Comparison of ENCODE assay signal across 7 mouse cellular contexts in the genomic region with DNA sequence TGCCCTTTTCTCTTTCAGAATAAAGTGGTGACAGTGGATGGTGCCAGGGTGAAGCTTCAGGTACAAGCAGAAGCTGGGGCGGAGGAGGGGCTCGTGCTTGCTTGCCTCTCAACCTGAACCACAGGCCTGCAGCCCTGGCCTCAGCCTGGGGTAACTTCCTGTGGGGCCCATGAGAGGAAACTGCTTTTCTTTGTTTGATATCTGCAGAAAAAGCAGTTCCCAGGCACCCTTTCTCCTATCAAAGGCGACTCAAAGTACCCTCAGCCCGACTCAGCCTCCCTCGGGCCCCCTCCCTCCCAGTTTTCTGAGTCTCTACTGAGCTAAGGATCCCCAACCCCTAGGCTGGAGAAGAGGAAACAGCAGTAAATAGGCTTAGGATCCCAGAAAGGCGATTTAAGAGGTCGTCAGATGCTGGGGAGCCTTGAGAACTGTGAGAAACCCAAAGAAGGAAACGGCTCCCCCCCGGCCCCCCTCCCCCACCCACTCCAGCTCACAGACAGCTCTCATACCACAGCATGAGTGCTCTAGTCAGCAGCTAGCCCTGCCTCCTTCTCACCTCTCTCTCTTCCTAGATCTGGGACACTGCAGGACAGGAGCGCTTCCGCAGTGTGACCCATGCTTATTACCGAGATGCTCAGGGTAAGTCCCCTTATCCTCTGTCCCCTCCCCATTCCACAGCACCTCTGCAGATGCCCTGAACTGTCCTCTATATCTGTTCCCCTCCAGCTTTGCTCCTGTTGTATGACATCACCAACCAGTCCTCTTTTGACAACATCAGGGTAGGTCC. TPM values are rescaled to one million over a fixed set of nuclear protein-coding genes. Genes with fewer than 3 reads are reported as not detected.
DNase-seq lines count a peak whose midpoint lies in the region; ATAC-seq and TF ChIP-seq lines count a peak whose summit lies in the region.

No protein-coding gene starts in this region.

- H3K27me3 ChIP-seq in lung, postnatal 0 days (replicated peaks; ENCODE audit: insufficient read depth, low read length), result 0 out of 2 replicates have a peak, but pooled peaks cover 6% of the 10 kb centered on the region
- peaks cover 29% of the 10 kb centered on the region for H3K27me3 ChIP-seq in embryonic facial prominence, embryonic 14.5 days (replicated peaks; ENCODE audit: control insufficient read depth, insufficient read depth, low read length)
- peaks cover 11% of the 10 kb centered on the region for H3K27me3 ChIP-seq in liver, embryonic 16.5 days (ENCODE audit: control insufficient read depth, insufficient read depth, low read depth, low read length)

- WGBS in lung, postnatal 0 days, result 11% methylated on average over 12 of the region's 12 CpGs
- WGBS in lung, adult 2 months, result 16% methylated on average over 12 of the region's 12 CpGs
- 22% methylated on average over 10 of the region's 12 CpGs for WGBS in embryonic facial prominence, embryonic 14.5 days
- WGBS in liver, embryonic 16.5 days (ENCODE audit: insufficient replicate concordance), result 10% methylated on average over 12 of the region's 12 CpGs

- no peak overlapping the region for H3K27ac ChIP-seq in lung, postnatal 0 days (ENCODE audit: low read length)
- H3K27ac ChIP-seq in embryonic facial prominence, embryonic 14.5 days (replicated peaks; ENCODE audit: low read depth, low read length), result no peak overlapping the region; the same call in 1 of the 2 replicates
- H3K27ac ChIP-seq in liver, embryonic 16.5 days (ENCODE audit: low read length), result peak overlapping the region; percentile 4

- no peaks in the 10 kb centered on the region for H3K36me3 ChIP-seq in lung, postnatal 0 days (ENCODE audit: insufficient read depth, low read length)
- H3K36me3 ChIP-seq in embryonic facial prominence, embryonic 14.5 days (ENCODE audit: control insufficient read depth, insufficient read depth, low read length), result no peaks in the 10 kb centered on the region
- no peaks in the 10 kb centered on the region for H3K36me3 ChIP-seq in liver, embryonic 16.5 days (ENCODE audit: control insufficient read depth, insufficient read depth)

- no peak for TF ChIP-seq POLR2A in lung, adult 2 months (IDR thresholded peaks at IDR 0.05; ENCODE audit: borderline replicate concordance, extremely low read depth, low read depth, low read length)

- ATAC-seq in lung, postnatal 0 days, result no peak
- no peak for ATAC-seq in embryonic facial prominence, embryonic 14.5 days (ENCODE audit: low read depth)
- no peak for ATAC-seq in liver, embryonic 16.5 days (ENCODE audit: low read depth)

- DNase-seq in lung, postnatal 0 days (ENCODE audit: low spot score), result no peak
- no peak for DNase-seq in lung, adult 2 months
- no peak for DNase-seq in embryonic facial prominence, embryonic 14.5 days (ENCODE audit: low spot score)
- peak; percentile 88 for DNase-seq in thymus, postnatal 25 days
- no peak for DNase-seq in testis, postnatal 14 days (ENCODE audit: low spot score)
- DNase-seq in adrenal gland, postnatal 4 days (ENCODE audit: low spot score in 2 of 2), result no peak

- no peaks in the 10 kb centered on the region for H3K9me3 ChIP-seq in lung, postnatal 0 days (ENCODE audit: low read length)
- H3K9me3 ChIP-seq in embryonic facial prominence, embryonic 14.5 days (ENCODE audit: control insufficient read depth, low read length), result no peaks in the 10 kb centered on the region
- no peaks in the 10 kb centered on the region for H3K9me3 ChIP-seq in liver, embryonic 16.5 days (replicated peaks; ENCODE audit: control insufficient read depth, low read length)

- no peak overlapping the region for H3K4me2 ChIP-seq in lung, postnatal 0 days (replicated peaks; ENCODE audit: low read depth, low read length)
- H3K4me2 ChIP-seq in embryonic facial prominence, embryonic 14.5 days (ENCODE audit: low read depth, low read length), result no peak overlapping the region
- 0 out of 2 replicates have a peak overlapping the region, but pooled peaks have one; percentile 3 for H3K4me2 ChIP-seq in liver, embryonic 16.5 days (ENCODE audit: low read depth, low read length)

- no peak overlapping the region for H3K4me3 ChIP-seq in lung, postnatal 0 days (ENCODE audit: low read depth, low read length)
- H3K4me3 ChIP-seq in lung, adult 2 months (replicated peaks; ENCODE audit: extremely low read depth, low read depth, low read length), result no peak overlapping the region
- no peak overlapping the region for H3K4me3 ChIP-seq in embryonic facial prominence, embryonic 14.5 days (ENCODE audit: low read depth, low read length)
- no peak overlapping the region for H3K4me3 ChIP-seq in liver, embryonic 16.5 days (ENCODE audit: low read depth, low read length)

- no peak for TF ChIP-seq EP300 in lung, postnatal 0 days (IDR thresholded peaks at IDR 0.05)

- peaks cover 12% of the 10 kb centered on the region; the same call in 1 of the 2 replicates for H3K4me1 ChIP-seq in lung, postnatal 0 days (ENCODE audit: insufficient read depth, low read depth, low read length)
- H3K4me1 ChIP-seq in lung, adult 2 months (ENCODE audit: control insufficient read depth, insufficient read depth, low read length), result peaks cover 3% of the 10 kb centered on the region; the same call in 1 of the 2 replicates
- H3K4me1 ChIP-seq in embryonic facial prominence, embryonic 14.5 days (ENCODE audit: control insufficient read depth, insufficient read depth, low read length), result peaks cover 16% of the 10 kb centered on the region
- peaks cover 29% of the 10 kb centered on the region for H3K4me1 ChIP-seq in liver, embryonic 16.5 days (ENCODE audit: control insufficient read depth, low read depth, low read length)

- H3K9ac ChIP-seq in lung, postnatal 0 days (replicated peaks; ENCODE audit: low read depth), result 0 out of 2 replicates have a peak overlapping the region, but pooled peaks have one; percentile 8
- peak overlapping the region; percentile 15; the same call in 1 of the 2 replicates for H3K9ac ChIP-seq in embryonic facial prominence, embryonic 14.5 days (ENCODE audit: low read depth, low read length)
- no peak overlapping the region for H3K9ac ChIP-seq in liver, embryonic 16.5 days (ENCODE audit: low read depth, low read length)

- TF ChIP-seq CTCF in lung, postnatal 0 days (IDR thresholded peaks at IDR 0.05), result no peak
- TF ChIP-seq CTCF in lung, adult 2 months (IDR thresholded peaks at IDR 0.05; ENCODE audit: insufficient read depth, low read length), result no peak

RNA-seq across cellular contexts. Expression of a gene that starts 5.0 kb away (rescaled TPM):
- 56.9 and 71.2 TPM in 2 replicates for polyA plus RNA-seq in lung, postnatal 0 days (2015; fragmentation: Nextera tagmentation; extraction: Ambion mirVana)
- 46.8 and 60.1 TPM in 2 replicates for polyA plus RNA-seq in lung, adult 2 months (2012; rRNA removed)
- polyA plus RNA-seq in embryonic facial prominence, embryonic 14.5 days (2014; fragmentation: Nextera tagmentation; extraction: Ambion mirVana), result 40.6 and 43.5 TPM in 2 replicates
- 78.8 and 88.7 TPM in 2 replicates for polyA plus RNA-seq in liver, embryonic 16.5 days (2015; fragmentation: Nextera tagmentation; extraction: Ambion mirVana)
- 10 to 100 TPM; 28.9 to 37.6 TPM for total RNA-seq in adrenal gland, postnatal 4 days (2021)

RNA-seq across cellular contexts. Expression of a gene that starts 24.3 kb away (rescaled TPM):
- 12.7 and 13.1 TPM in 2 replicates for polyA plus RNA-seq in lung, postnatal 0 days (2015; fragmentation: Nextera tagmentation; extraction: Ambion mirVana)
- polyA plus RNA-seq in lung, adult 2 months (2012; rRNA removed), result 12.2 and 20.6 TPM in 2 replicates
- polyA plus RNA-seq in embryonic facial prominence, embryonic 14.5 days (2014; fragmentation: Nextera tagmentation; extraction: Ambion mirVana), result 0.14 and 0.56 TPM in 2 replicates
- 4.0 and 5.5 TPM in 2 replicates for polyA plus RNA-seq in liver, embryonic 16.5 days (2015; fragmentation: Nextera tagmentation; extraction: Ambion mirVana)
- total RNA-seq in adrenal gland, postnatal 4 days (2021), result 1 to 10 TPM; 2.0 to 2.2 TPM

RNA-seq across cellular contexts. Expression of a gene that starts 29.2 kb away (rescaled TPM):
- 9.6 and 10.5 TPM in 2 replicates for polyA plus RNA-seq in lung, postnatal 0 days (2015; fragmentation: Nextera tagmentation; extraction: Ambion mirVana)
- 19.1 and 21.6 TPM in 2 replicates for polyA plus RNA-seq in lung, adult 2 months (2012; rRNA removed)
- 12.5 and 14.9 TPM in 2 replicates for polyA plus RNA-seq in embryonic facial prominence, embryonic 14.5 days (2014; fragmentation: Nextera tagmentation; extraction: Ambion mirVana)
- polyA plus RNA-seq in liver, embryonic 16.5 days (2015; fragmentation: Nextera tagmentation; extraction: Ambion mirVana), result 5.9 and 6.4 TPM in 2 replicates
- total RNA-seq in adrenal gland, postnatal 4 days (2021), result 10 to 100 TPM; 11.9 to 12.0 TPM

RNA-seq across cellular contexts. Expression of a gene that starts 29.5 kb away (rescaled TPM):
- 30.3 and 30.8 TPM in 2 replicates for polyA plus RNA-seq in lung, postnatal 0 days (2015; fragmentation: Nextera tagmentation; extraction: Ambion mirVana)
- 18.8 and 26.4 TPM in 2 replicates for polyA plus RNA-seq in lung, adult 2 months (2012; rRNA removed)
- polyA plus RNA-seq in embryonic facial prominence, embryonic 14.5 days (2014; fragmentation: Nextera tagmentation; extraction: Ambion mirVana), result 20.0 and 23.3 TPM in 2 replicates
- polyA plus RNA-seq in liver, embryonic 16.5 days (2015; fragmentation: Nextera tagmentation; extraction: Ambion mirVana), result 12.7 TPM in 2 replicates
- total RNA-seq in adrenal gland, postnatal 4 days (2021), result 10 to 100 TPM; 21.6 to 22.1 TPM
